Comparison of ENCODE assay signal across 15 mouse cellular contexts in genomic region chr1:62770576-62770975, GRCm38 (mm10).
A peak's percentile ranks its signal among the peaks of the same experiment; 100 is the strongest.
DNase-seq lines count a peak whose midpoint lies in the region; ATAC-seq and TF ChIP-seq lines count a peak whose summit lies in the region.
"Had no signal": no experiment of that assay in that cellular context is flagged by ENCODE, and none has a peak within 500 bp of the region (broad histone marks: within the 10 kb centered on the region; RNA-seq: fewer than 3 reads in every experiment).

No protein-coding gene starts in this region.

- H3K9me3 ChIP-seq in limb, embryonic 15.5 days = no peaks in the 10 kb centered on the region
- no peaks in the 10 kb centered on the region for H3K9me3 ChIP-seq in limb, embryonic 10.5 days (replicated peaks)
- H3K9me3 ChIP-seq in hindbrain, embryonic 12.5 days (replicated peaks) = no peaks in the 10 kb centered on the region
- H3K9me3 ChIP-seq: forebrain, embryonic 10.5 days; midbrain, embryonic 10.5 days; neural tube, embryonic 15.5 days had no signal

- WGBS in limb, embryonic 15.5 days = 68% methylated on average over 4 of the region's 4 CpGs
- 90% methylated on average over 4 of the region's 4 CpGs for WGBS in limb, embryonic 10.5 days
- WGBS in hindbrain, embryonic 12.5 days = 83% methylated on average over 4 of the region's 4 CpGs

- H3K36me3 ChIP-seq in limb, embryonic 15.5 days = peaks cover 4% of the 10 kb centered on the region; the same call in 1 of the 2 replicates
- peaks cover 78% of the 10 kb centered on the region for H3K36me3 ChIP-seq in limb, embryonic 10.5 days
- peaks cover 13% of the 10 kb centered on the region for H3K36me3 ChIP-seq in hindbrain, embryonic 12.5 days
- H3K36me3 ChIP-seq: forebrain, embryonic 10.5 days had no signal

- H3K4me2 ChIP-seq in limb, embryonic 15.5 days = no peak overlapping the region
- H3K4me2 ChIP-seq in hindbrain, embryonic 12.5 days (replicated peaks) = no peak overlapping the region
- H3K4me2 ChIP-seq: neural tube, embryonic 15.5 days had no signal

- no peaks in the 10 kb centered on the region for H3K27me3 ChIP-seq in limb, embryonic 15.5 days
- H3K27me3 ChIP-seq in limb, embryonic 10.5 days (ENCODE audit: low read depth, poor library complexity, severe bottlenecking) = no peaks in the 10 kb centered on the region
- no peaks in the 10 kb centered on the region for H3K27me3 ChIP-seq in hindbrain, embryonic 12.5 days
- H3K27me3 ChIP-seq: neural tube, embryonic 15.5 days; Patski had no signal

- H3K27ac ChIP-seq in limb, embryonic 15.5 days = peak overlapping the region; percentile 63; the same call in 1 of the 2 replicates
- H3K27ac ChIP-seq in limb, embryonic 10.5 days = no peak overlapping the region
- 0 out of 2 replicates have a peak overlapping the region, but pooled peaks have one; percentile 6 for H3K27ac ChIP-seq in embryonic fibroblast, embryonic 13.5 days (ENCODE audit: insufficient read depth, low read length)
- H3K27ac ChIP-seq in hindbrain, embryonic 12.5 days = no peak overlapping the region
- H3K27ac ChIP-seq: forebrain, embryonic 10.5 days; midbrain, embryonic 10.5 days had no signal

- no peak for ATAC-seq in limb, embryonic 15.5 days (ENCODE audit: insufficient number of reproducible peaks, low FRiP score, low TSS enrichment, low read depth)
- peak; percentile 38 for ATAC-seq in megakaryocyte, adult 5-6 weeks (ENCODE audit: poor library complexity, severe bottlenecking)
- ATAC-seq in hindbrain, embryonic 12.5 days (ENCODE audit: low FRiP score) = no peak
- ATAC-seq: Patski had no signal

- DNase-seq in adrenal gland, postnatal 10 days = peak; percentile 42
- no peak for DNase-seq in adrenal gland, postnatal 4 days (ENCODE audit: low spot score in 2 of 2)
- DNase-seq in limb, embryonic 10.5 days (ENCODE audit: low spot score) = no peak
- no peak for DNase-seq in layer of hippocampus, postnatal 36 days
- DNase-seq: cerebellum, adult 9-11 months; gastrocnemius, postnatal 25 days; thymus, postnatal 25 days had no signal

- H3K4me1 ChIP-seq in limb, embryonic 15.5 days = peaks cover 28% of the 10 kb centered on the region
- peaks cover 43% of the 10 kb centered on the region for H3K4me1 ChIP-seq in limb, embryonic 10.5 days
- H3K4me1 ChIP-seq in embryonic fibroblast, embryonic 13.5 days (ENCODE audit: control insufficient read depth, insufficient read depth, low read length) = peaks cover 26% of the 10 kb centered on the region
- 0 out of 2 replicates have a peak, but pooled peaks cover 4% of the 10 kb centered on the region for H3K4me1 ChIP-seq in hindbrain, embryonic 12.5 days

- no peak overlapping the region for H3K9ac ChIP-seq in limb, embryonic 15.5 days
- H3K9ac ChIP-seq in hindbrain, embryonic 12.5 days = no peak overlapping the region
- H3K9ac ChIP-seq: neural tube, embryonic 15.5 days had no signal

- H3K4me3 ChIP-seq in limb, embryonic 15.5 days = no peak overlapping the region
- H3K4me3 ChIP-seq in limb, embryonic 10.5 days = no peak overlapping the region
- H3K4me3 ChIP-seq in embryonic fibroblast, embryonic 13.5 days (ENCODE audit: insufficient read depth, low read length) = no peak overlapping the region
- H3K4me3 ChIP-seq in hindbrain, embryonic 12.5 days = no peak overlapping the region
- H3K4me3 ChIP-seq: forebrain, embryonic 10.5 days; midbrain, embryonic 10.5 days; neural tube, embryonic 15.5 days had no signal

- no peak for TF ChIP-seq CTCF in embryonic fibroblast, embryonic 13.5 days (IDR thresholded peaks at IDR 0.05; ENCODE audit: borderline replicate concordance, insufficient read depth, low read length)

- no peak for TF ChIP-seq POLR2A in embryonic fibroblast, embryonic 13.5 days (IDR thresholded peaks at IDR 0.05; ENCODE audit: low read depth, low read length)

Comparison
In these comparisons a context has a peak if more than half of its experiments do, and no peak if none do; other contexts are left out.
1. H3K27ac ChIP-seq: peak in limb, embryonic 15.5 days (single experiment) and embryonic fibroblast, embryonic 13.5 days (single experiment); none in limb, embryonic 10.5 days (single experiment) and hindbrain, embryonic 12.5 days (single experiment).